Mouse (Mus musculus) layer of hippocampus, adult 11-12 months (tissue): ENCODE results near the gene Surf6.

ENCODE experiments used
- DNase-seq: peaks from one replicate; pipeline ENCODE4 v3.0.0; 2022; ENCODE audit warnings: low spot score

Gene Surf6

GRCm38 (mm10) chr2:26902467-26903220 lies at the start of gene Surf6:
Surf6 (minus strand) TSS chr2:26902879.
- DNase-seq: peak; percentile 96

- no peak for DNase-seq
These were observed 49.5 kb upstream of the Surf6 start for GRCm38 (mm10) chr2:26952193-26952592.

GRCm38 (mm10) chr2:26951346-26951905 lies 48.7 kb upstream of the Surf6 start:
- DNase-seq: no peak

GRCm38 (mm10) chr2:26950411-26950810 lies 47.7 kb upstream of the Surf6 start:
- DNase-seq: no peak

GRCm38 (mm10) chr2:26943253-26943652 lies 40.6 kb upstream of the Surf6 start:
- DNase-seq: no peak

- no peak for DNase-seq
These were observed 38.9 kb upstream of the Surf6 start for GRCm38 (mm10) chr2:26941539-26941938.

GRCm38 (mm10) chr2:26936425-26936824 lies 33.7 kb upstream of the Surf6 start:
- DNase-seq: no peak

GRCm38 (mm10) chr2:26935286-26935685 lies 32.6 kb upstream of the Surf6 start:
- no peak for DNase-seq

GRCm38 (mm10) chr2:26933304-26934055 lies 30.8 kb upstream of the Surf6 start, which contains the start of the genes Surf4 and Stkld1:
Surf4 (minus strand) TSS chr2:26933928.
Stkld1 (plus strand) TSS chr2:26934047.
- peak; percentile 92 for DNase-seq

- DNase-seq: peak; percentile 27
These were observed 30.0 kb upstream of the Surf6 start for GRCm38 (mm10) chr2:26932473-26933303.

GRCm38 (mm10) chr2:26930390-26930789 lies 27.7 kb upstream of the Surf6 start:
- peak; percentile 81 for DNase-seq

- no peak for DNase-seq
These were observed 25.2 kb upstream of the Surf6 start for GRCm38 (mm10) chr2:26927745-26928476.

- no peak for DNase-seq
These were observed 19.1 kb upstream of the Surf6 start for GRCm38 (mm10) chr2:26921784-26922183.

GRCm38 (mm10) chr2:26920190-26920855 lies 17.6 kb upstream of the Surf6 start:
- no peak for DNase-seq

GRCm38 (mm10) chr2:26919684-26920083 lies 17.0 kb upstream of the Surf6 start:
- no peak for DNase-seq

GRCm38 (mm10) chr2:26916738-26917137 lies 14.1 kb upstream of the Surf6 start:
- DNase-seq: no peak

- peak; percentile 84 for DNase-seq
These were observed 13.4 kb upstream of the Surf6 start, which contains the start of the genes Surf2 and Surf1 for GRCm38 (mm10) chr2:26915927-26916728. Surf2 (plus strand) TSS chr2:26916367. Surf1 (minus strand) TSS chr2:26916530.

GRCm38 (mm10) chr2:26914148-26914941 lies 11.7 kb upstream of the Surf6 start:
- no peak for DNase-seq
